Mouse (Mus musculus) embryo, embryonic 11 days (tissue): ENCODE results near the gene Tor1a.
"Not testable (repeated sequence)": the region's sequence is repeated elsewhere in the genome, so short reads cannot be mapped to it uniquely, and the experiment has no call there.

ENCODE experiments used
- DNase-seq: peaks from one replicate; pipeline ENCODE4 v3.0.0-alpha.2; 2015

Gene Tor1a

GRCm38 (mm10) chr2:30952824-30953490 is 14.8 kb downstream of the Tor1a start, which contains the start of gene Tor1b:
Gene Tor1b (plus strand): TSS chr2:30952959.
- peak; percentile 96 for DNase-seq

- DNase-seq, result no peak
These were observed 15.3 kb downstream of the Tor1a start for GRCm38 (mm10) chr2:30952457-30952823.

- DNase-seq, result peak; percentile 89
These were observed 25.1 kb downstream of the Tor1a start for GRCm38 (mm10) chr2:30942603-30943011.

- not testable (repeated sequence) for DNase-seq
These were observed 25.6 kb downstream of the Tor1a start for GRCm38 (mm10) chr2:30942116-30942515.

- DNase-seq, result no peak
These were observed 26.1 kb downstream of the Tor1a start for GRCm38 (mm10) chr2:30941586-30941985.

GRCm38 (mm10) chr2:30938574-30938991 is 29.1 kb downstream of the Tor1a start:
- no peak for DNase-seq

GRCm38 (mm10) chr2:30937731-30938130 is 30.0 kb downstream of the Tor1a start:
- no peak for DNase-seq

GRCm38 (mm10) chr2:30936808-30937207 is 30.9 kb downstream of the Tor1a start:
- no peak for DNase-seq

- peak; percentile 79 for DNase-seq
These were observed 33.7 kb downstream of the Tor1a start for GRCm38 (mm10) chr2:30933917-30934450.

GRCm38 (mm10) chr2:30933032-30933431 is 34.7 kb downstream of the Tor1a start:
- no peak for DNase-seq

- no peak for DNase-seq
These were observed 35.8 kb downstream of the Tor1a start for GRCm38 (mm10) chr2:30931922-30932321.

- not testable (repeated sequence) for DNase-seq
These were observed 36.9 kb downstream of the Tor1a start for GRCm38 (mm10) chr2:30930846-30931245.

GRCm38 (mm10) chr2:30929483-30930045 is 38.2 kb downstream of the Tor1a start, which contains the start of gene Ptges:
Gene Ptges (minus strand): TSS chr2:30929863.
- DNase-seq, result peak; percentile 82

GRCm38 (mm10) chr2:30928893-30929482 is 38.7 kb downstream of the Tor1a start:
- DNase-seq, result no peak

GRCm38 (mm10) chr2:30927844-30928628 is 39.7 kb downstream of the Tor1a start:
- peak; percentile 89 for DNase-seq

- no peak for DNase-seq
These were observed 40.5 kb downstream of the Tor1a start for GRCm38 (mm10) chr2:30927151-30927781.

- DNase-seq, result no peak
These were observed 41.4 kb downstream of the Tor1a start for GRCm38 (mm10) chr2:30926381-30926780.

GRCm38 (mm10) chr2:30925181-30925580 is 42.6 kb downstream of the Tor1a start:
- DNase-seq, result no peak

GRCm38 (mm10) chr2:30923099-30923498 is 44.6 kb downstream of the Tor1a start:
- no peak for DNase-seq

- DNase-seq, result no peak
These were observed 47.5 kb downstream of the Tor1a start for GRCm38 (mm10) chr2:30920216-30920615.

- DNase-seq, result peak; percentile 63
These were observed 48.9 kb downstream of the Tor1a start for GRCm38 (mm10) chr2:30918780-30919329.

GRCm38 (mm10) chr2:30918126-30918525 is 49.6 kb downstream of the Tor1a start:
- DNase-seq, result no peak
